Mouse (Mus musculus): ENCODE data around the gene Ahr.

Gene Ahr

DNA sequence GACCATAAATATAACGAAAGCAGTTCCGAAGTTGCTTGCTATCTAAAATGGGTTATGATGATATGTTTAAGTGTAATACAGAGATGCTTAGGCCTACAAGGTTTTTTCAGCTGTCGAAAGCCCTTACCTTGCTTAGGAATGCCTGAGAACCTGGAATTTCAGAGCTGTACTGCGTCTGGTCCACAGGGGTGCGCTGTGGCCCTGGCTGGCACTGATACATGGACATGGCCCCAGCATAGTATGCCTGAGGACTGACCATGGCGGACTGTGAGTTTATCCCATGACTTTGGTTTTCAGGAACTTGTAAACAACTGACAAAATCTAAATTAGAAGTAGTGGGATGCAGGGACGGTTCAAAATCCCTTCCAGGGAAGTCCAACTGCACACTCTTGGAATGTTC, 31.3 kb downstream of the Ahr start:
- peak; percentile 38 for DNase-seq (ENCODE audit: low read depth)

DNA sequence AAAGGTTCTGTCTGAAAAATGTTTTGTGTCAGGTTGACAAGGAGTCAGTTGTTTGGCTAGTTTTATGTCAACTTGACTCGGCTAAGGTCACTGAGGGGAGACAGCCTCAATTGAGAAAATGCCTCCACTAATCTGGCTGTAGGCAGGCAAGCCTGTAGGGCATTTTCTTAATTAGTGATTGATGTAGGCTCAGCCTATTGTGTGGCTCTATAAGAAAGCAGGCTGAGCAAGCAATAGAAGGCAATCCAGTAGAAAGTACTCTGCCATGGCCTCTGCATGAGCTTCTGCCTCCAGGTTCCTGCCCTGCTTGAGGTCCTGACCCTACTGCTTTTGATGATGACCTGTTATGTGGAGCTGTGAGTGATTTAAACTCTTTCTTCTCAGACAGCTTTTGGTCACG, 33.4 kb downstream of the Ahr start:
- no peak for DNase-seq (ENCODE audit: low read depth)

DNA sequence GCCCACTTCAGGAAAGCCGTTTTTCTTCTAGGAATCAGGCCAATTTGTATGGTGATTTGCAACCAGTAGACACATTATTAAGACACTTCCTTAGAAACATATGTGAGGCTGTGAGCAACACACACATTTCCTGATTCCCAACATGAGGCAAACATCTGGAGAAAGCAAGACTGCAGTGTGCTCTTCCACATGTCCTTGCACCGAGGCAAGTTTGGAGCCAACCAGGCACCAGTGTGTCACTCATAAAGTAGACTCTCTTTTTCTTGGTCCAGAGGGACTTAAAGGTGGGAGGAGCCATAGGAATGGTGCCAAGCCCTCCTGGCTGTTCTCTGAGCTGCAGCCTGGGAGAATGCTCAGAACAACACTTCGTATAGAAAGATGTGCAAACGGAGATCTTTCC, 39.6 kb downstream of the Ahr start:
- DNase-seq (ENCODE audit: low read depth), result peak; percentile 48

DNA sequence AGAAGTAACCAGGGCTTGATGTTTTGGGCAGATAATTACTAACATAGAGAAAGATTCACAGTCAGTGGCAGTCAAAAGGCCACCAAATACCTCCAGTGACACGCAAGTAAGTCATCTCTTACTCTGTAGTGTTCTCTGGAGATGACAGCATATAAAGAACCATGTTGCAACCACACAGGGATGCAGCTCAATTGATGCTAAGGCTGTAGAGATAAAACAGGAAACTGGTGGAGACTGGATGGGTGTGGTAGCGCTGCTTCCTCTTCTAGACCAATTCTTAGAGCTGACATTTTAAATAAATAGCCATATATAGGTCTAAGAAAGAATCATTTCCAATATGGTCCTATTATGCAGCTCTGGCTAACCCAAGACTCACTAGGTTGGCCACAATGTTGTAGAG, 54.1 kb downstream of the Ahr start:
- no peak for DNase-seq (ENCODE audit: low read depth)

DNA sequence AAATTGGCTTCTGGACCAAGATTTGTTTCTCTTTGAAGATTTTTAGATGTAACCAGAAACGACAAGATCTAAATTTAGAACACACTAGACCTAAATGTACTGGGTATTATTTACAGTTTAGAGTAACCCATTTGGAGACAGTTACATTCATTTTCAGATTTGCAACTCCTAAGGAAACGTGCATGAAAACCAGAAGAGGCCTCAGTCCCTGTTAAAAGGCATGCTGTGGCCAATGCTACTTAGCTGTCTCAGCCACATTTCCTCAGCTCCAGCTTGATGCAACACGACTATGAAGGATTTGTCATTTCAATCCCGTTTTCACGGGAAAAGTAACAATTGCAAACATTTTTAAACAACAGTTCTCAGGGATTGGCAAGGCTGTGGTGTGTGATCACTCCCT, 55.9 kb downstream of the Ahr start:
- DNase-seq (ENCODE audit: low read depth), result peak; percentile 60

DNA sequence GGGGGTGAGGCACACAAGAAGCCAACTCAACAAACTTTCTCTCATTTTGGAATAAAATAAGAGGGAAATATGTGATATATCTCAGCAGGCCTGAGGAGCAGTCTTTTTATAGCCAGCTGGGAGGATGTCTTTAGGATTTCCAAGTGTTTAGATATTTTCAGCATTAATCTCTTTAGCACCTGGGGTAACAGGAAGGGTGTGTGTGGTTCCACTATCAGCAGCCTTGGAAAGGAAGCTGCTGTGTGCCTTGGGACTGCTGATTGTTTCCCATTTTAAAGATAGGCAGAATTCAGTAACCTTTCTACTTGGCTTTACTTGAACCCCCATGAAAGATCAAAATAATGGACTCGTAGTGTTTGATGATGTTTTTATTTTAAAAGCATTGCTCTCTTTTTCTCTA, 71.4 kb downstream of the Ahr start:
- no peak for DNase-seq (ENCODE audit: low read depth)

DNA sequence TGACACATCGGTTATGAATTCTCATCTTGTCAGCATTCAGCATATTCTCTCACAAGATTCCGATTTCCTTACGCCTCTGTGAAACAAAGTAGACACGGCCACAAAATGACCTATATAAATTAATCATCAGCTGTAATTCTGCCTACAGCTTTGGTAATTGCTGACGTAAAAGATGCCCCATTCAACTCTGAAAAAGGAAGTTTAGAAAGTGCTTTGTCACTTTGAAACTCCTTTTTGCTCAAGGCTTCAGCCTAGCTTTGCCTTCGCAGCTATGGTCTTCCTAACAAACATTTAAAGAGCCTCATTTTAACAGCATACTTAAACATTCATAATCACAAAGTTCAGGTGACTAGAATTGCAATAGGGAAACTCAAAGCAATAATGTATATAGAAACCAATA, 72.2 kb downstream of the Ahr start:
- no peak for DNase-seq (ENCODE audit: low read depth)

DNA sequence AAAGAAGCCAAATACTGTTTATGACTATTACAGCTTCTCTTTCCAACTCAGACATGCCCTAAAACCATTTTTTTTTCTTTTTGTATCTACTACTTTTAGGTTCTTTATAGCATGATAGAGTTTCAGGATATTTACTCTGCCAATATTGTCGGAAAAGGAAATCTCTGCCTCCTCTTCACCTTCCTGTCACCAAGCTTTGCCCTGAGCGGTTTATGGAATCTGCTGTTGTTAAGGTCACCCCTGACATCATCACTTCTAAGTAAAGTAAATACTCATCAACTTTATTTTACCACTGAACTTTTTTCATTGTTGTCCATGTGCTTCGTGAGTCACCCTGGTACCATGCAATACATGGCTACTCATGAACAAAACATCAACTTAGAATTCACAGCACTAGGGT, 75.2 kb downstream of the Ahr start:
- peak; percentile 19 for DNase-seq (ENCODE audit: low read depth)
